Mouse (Mus musculus): ENCODE results near the gene Aldh2. TPM values are rescaled to one million over a fixed set of nuclear protein-coding genes. Genes with fewer than 3 reads are reported as not detected.
"Not testable (repeated sequence)": the region's sequence is repeated elsewhere in the genome, so short reads cannot be mapped to it uniquely, and the experiment has no call there.

The Aldh2 gene
- polyA plus RNA-seq, 1 experiment, result 645 TPM

GRCm38 (mm10) chr5:121545793-121546529 is 47.7 kb downstream of the Aldh2 start, which contains the start of gene Mapkapk5:
Gene Mapkapk5 (minus strand): TSS chr5:121545905.
- Histone ChIP-seq H3K4me1 (ENCODE audit: control insufficient read depth, insufficient read depth, insufficient read length, low read length) (peaks cover 11% of the 10 kb centered on the region), H3K4me3 (ENCODE audit: insufficient read depth, low read depth, low read length) (peak within 1 kb of the TSS; percentile 88), H3K27ac (replicated peaks; ENCODE audit: low read depth, low read length) (peak within 1 kb of the TSS; percentile 90)

GRCm38 (mm10) chr5:121544910-121545792 is 48.5 kb downstream of the Aldh2 start, which contains the start of the genes Adam1a and Gm42878:
Gene Adam1a (minus strand): TSS chr5:121545482.
Gene Gm42878 (minus strand): TSS chr5:121545482.
- Histone ChIP-seq H3K4me3 (ENCODE audit: insufficient read depth, low read depth, low read length) (peak within 1 kb of the TSS; percentile 88), H3K27ac (replicated peaks; ENCODE audit: low read depth, low read length) (peak within 1 kb of the TSS; percentile 90)

GRCm38 (mm10) chr5:121543370-121543769 is 50.3 kb downstream of the Aldh2 start:
- Histone ChIP-seq H3K4me1 (ENCODE audit: control insufficient read depth, insufficient read depth, insufficient read length, low read length) (peaks cover 11% of the 10 kb centered on the region), H3K4me3 (ENCODE audit: insufficient read depth, low read depth, low read length) (no peak overlapping the region), H3K27ac (replicated peaks; ENCODE audit: low read depth, low read length) (no peak overlapping the region)

More at GRCm38 (mm10) chr5:121544910-121545792, 48.5 kb downstream of the Aldh2 start, which contains the start of the genes Adam1a and Gm42878:
- peaks cover 11% of the 10 kb centered on the region for H3K4me1 ChIP-seq (ENCODE audit: control insufficient read depth, insufficient read depth, insufficient read length, low read length)

GRCm38 (mm10) chr5:121541235-121541634 is 52.4 kb downstream of the Aldh2 start:
- Histone ChIP-seq H3K4me1 (ENCODE audit: control insufficient read depth, insufficient read depth, insufficient read length, low read length) (peaks cover 11% of the 10 kb centered on the region), H3K27ac (replicated peaks; ENCODE audit: low read depth, low read length) (no peak overlapping the region), H3K4me3 (ENCODE audit: insufficient read depth, low read depth, low read length) (no peak overlapping the region)

GRCm38 (mm10) chr5:121540066-121540465 is 53.6 kb downstream of the Aldh2 start:
- peaks cover 11% of the 10 kb centered on the region for H3K4me1 ChIP-seq (ENCODE audit: control insufficient read depth, insufficient read depth, insufficient read length, low read length)
- H3K27ac ChIP-seq (replicated peaks; ENCODE audit: low read depth, low read length), result no peak overlapping the region
- no peak overlapping the region for H3K4me3 ChIP-seq (ENCODE audit: insufficient read depth, low read depth, low read length)

GRCm38 (mm10) chr5:121537588-121537987 is 56.0 kb downstream of the Aldh2 start:
- H3K27ac ChIP-seq (replicated peaks; ENCODE audit: low read depth, low read length), result no peak overlapping the region
- peaks cover 1% of the 10 kb centered on the region; the same call in 1 of the 2 replicates for H3K4me1 ChIP-seq (ENCODE audit: control insufficient read depth, insufficient read depth, insufficient read length, low read length)
- H3K4me3 ChIP-seq (ENCODE audit: insufficient read depth, low read depth, low read length), result no peak overlapping the region

- Histone ChIP-seq H3K27ac (replicated peaks; ENCODE audit: low read depth, low read length) (no peak overlapping the region), H3K4me3 (ENCODE audit: insufficient read depth, low read depth, low read length) (no peak overlapping the region), H3K4me1 (ENCODE audit: control insufficient read depth, insufficient read depth, insufficient read length, low read length) (no peaks in the 10 kb centered on the region)
Observed at GRCm38 (mm10) chr5:121536921-121537555, 56.6 kb downstream of the Aldh2 start.

- Histone ChIP-seq H3K4me1 (ENCODE audit: control insufficient read depth, insufficient read depth, insufficient read length, low read length) (no peaks in the 10 kb centered on the region), H3K27ac (replicated peaks; ENCODE audit: low read depth, low read length) (no peak overlapping the region), H3K4me3 (ENCODE audit: insufficient read depth, low read depth, low read length) (no peak overlapping the region)
Observed at GRCm38 (mm10) chr5:121535116-121535515, 58.5 kb downstream of the Aldh2 start.

GRCm38 (mm10) chr5:121534521-121534920 is 59.1 kb downstream of the Aldh2 start:
- no peak overlapping the region for H3K27ac ChIP-seq (replicated peaks; ENCODE audit: low read depth, low read length)
- H3K4me3 ChIP-seq (ENCODE audit: insufficient read depth, low read depth, low read length), result no peak overlapping the region
- H3K4me1 ChIP-seq (ENCODE audit: control insufficient read depth, insufficient read depth, insufficient read length, low read length), result no peaks in the 10 kb centered on the region

- no peak overlapping the region for H3K4me3 ChIP-seq (ENCODE audit: insufficient read depth, low read depth, low read length)
- H3K27ac ChIP-seq (replicated peaks; ENCODE audit: low read depth, low read length), result no peak overlapping the region
- no peaks in the 10 kb centered on the region for H3K4me1 ChIP-seq (ENCODE audit: control insufficient read depth, insufficient read depth, insufficient read length, low read length)
Observed at GRCm38 (mm10) chr5:121526961-121527360, 66.7 kb downstream of the Aldh2 start.

- H3K4me3 ChIP-seq (ENCODE audit: insufficient read depth, low read depth, low read length), result no peak overlapping the region
- no peaks in the 10 kb centered on the region for H3K4me1 ChIP-seq (ENCODE audit: control insufficient read depth, insufficient read depth, insufficient read length, low read length)
- H3K27ac ChIP-seq (replicated peaks; ENCODE audit: low read depth, low read length), result no peak overlapping the region
Observed at GRCm38 (mm10) chr5:121526526-121526925, 67.1 kb downstream of the Aldh2 start.

GRCm38 (mm10) chr5:121525774-121526450 is 67.7 kb downstream of the Aldh2 start:
- H3K27ac ChIP-seq (replicated peaks; ENCODE audit: low read depth, low read length), result no peak overlapping the region
- H3K4me1 ChIP-seq (ENCODE audit: control insufficient read depth, insufficient read depth, insufficient read length, low read length), result no peaks in the 10 kb centered on the region
- H3K4me3 ChIP-seq (ENCODE audit: insufficient read depth, low read depth, low read length), result no peak overlapping the region

- not testable (repeated sequence) for H3K4me3 ChIP-seq (ENCODE audit: insufficient read depth, low read depth, low read length); H3K4me1 ChIP-seq (ENCODE audit: control insufficient read depth, insufficient read depth, insufficient read length, low read length); H3K27ac ChIP-seq (replicated peaks; ENCODE audit: low read depth, low read length)
Observed at GRCm38 (mm10) chr5:121519758-121520157, 73.9 kb downstream of the Aldh2 start.

- Histone ChIP-seq H3K4me1 (ENCODE audit: control insufficient read depth, insufficient read depth, insufficient read length, low read length) (no peaks in the 10 kb centered on the region), H3K27ac (replicated peaks; ENCODE audit: low read depth, low read length) (no peak overlapping the region), H3K4me3 (ENCODE audit: insufficient read depth, low read depth, low read length) (no peak overlapping the region)
Observed at GRCm38 (mm10) chr5:121518983-121519382, 74.6 kb downstream of the Aldh2 start.

Data from brown adipose tissue, adult 24 weeks (tissue).